ENCODE assay signal across 7 mouse cellular contexts in the genomic region with DNA sequence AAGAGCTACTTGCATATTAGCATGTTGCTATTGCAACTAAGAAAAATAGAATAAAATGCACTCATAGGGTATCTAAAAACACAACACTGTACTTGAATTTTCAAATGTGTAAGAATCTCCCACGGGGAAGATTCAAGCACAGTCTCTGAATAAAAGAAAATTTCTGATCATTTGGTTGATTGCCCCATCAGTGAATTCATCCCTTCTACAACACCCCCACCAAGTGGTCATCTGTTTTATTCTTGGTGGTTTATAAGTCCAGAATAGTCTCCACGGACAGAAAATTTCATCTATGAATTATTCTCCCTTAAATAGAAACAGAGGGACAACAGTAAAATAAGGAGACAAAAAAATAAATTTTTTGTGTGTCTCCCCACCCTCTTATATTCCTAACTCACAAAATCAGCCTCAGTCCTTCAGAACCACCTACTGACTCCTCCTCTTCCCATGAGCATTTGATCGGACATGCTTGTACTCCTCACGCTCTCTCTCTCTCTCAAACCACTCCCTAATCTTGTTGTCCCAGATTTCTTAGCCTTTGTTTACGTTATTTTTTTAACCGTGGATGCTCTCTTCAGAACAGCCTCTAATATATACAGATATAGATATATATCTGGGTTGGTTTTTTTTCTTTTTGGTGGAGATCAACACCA.
DNase-seq lines count a peak whose midpoint lies in the region; ATAC-seq lines count a peak whose summit lies in the region.

No protein-coding gene starts in this region.

- ATAC-seq in forebrain, embryonic 15.5 days (replicated peaks) = peak; percentile 35; the same call in 1 of the 2 replicates
- peak; percentile 65; the same call in 1 of the 2 replicates for ATAC-seq in midbrain, embryonic 13.5 days

- H3K9ac ChIP-seq in forebrain, embryonic 15.5 days (replicated peaks) = no peak overlapping the region
- no peak overlapping the region for H3K9ac ChIP-seq in midbrain, embryonic 13.5 days (replicated peaks)

- no peak overlapping the region for H3K4me3 ChIP-seq in forebrain, embryonic 15.5 days
- no peak overlapping the region for H3K4me3 ChIP-seq in midbrain, embryonic 13.5 days (replicated peaks)

- peak; percentile 28 to 43 for DNase-seq in left cerebral cortex, postnatal 25 days (ENCODE audit: low spot score in 2 of 2)
- DNase-seq in left cerebral cortex, adult 11 months (ENCODE audit: low spot score) = no peak
- DNase-seq in adipocyte (ENCODE audit: low spot score) = peak; percentile 49
- DNase-seq in thymus, postnatal 25 days = no peak
- no peak for DNase-seq in thymus, postnatal 10 days (ENCODE audit: low spot score in 2 of 2)

- H3K4me2 ChIP-seq in forebrain, embryonic 15.5 days (replicated peaks) = no peak overlapping the region
- no peak overlapping the region for H3K4me2 ChIP-seq in midbrain, embryonic 13.5 days (replicated peaks)

- no peaks in the 10 kb centered on the region for H3K36me3 ChIP-seq in forebrain, embryonic 15.5 days
- H3K36me3 ChIP-seq in midbrain, embryonic 13.5 days = no peaks in the 10 kb centered on the region

- H3K27me3 ChIP-seq in forebrain, embryonic 15.5 days = no peaks in the 10 kb centered on the region
- H3K27me3 ChIP-seq in midbrain, embryonic 13.5 days = no peaks in the 10 kb centered on the region

- intact Hi-C loops in left cerebral cortex, postnatal 25 days (cut with DNase I) = loop anchor here (1.0 kb wide), 2 partner anchors 219 to 886 kb away; a partner anchor contains a TSS

- no peaks in the 10 kb centered on the region for H3K4me1 ChIP-seq in forebrain, embryonic 15.5 days
- no peaks in the 10 kb centered on the region for H3K4me1 ChIP-seq in midbrain, embryonic 13.5 days (replicated peaks)

- H3K27ac ChIP-seq in forebrain, embryonic 15.5 days (replicated peaks) = no peak overlapping the region
- H3K27ac ChIP-seq in midbrain, embryonic 13.5 days = no peak overlapping the region

- H3K9me3 ChIP-seq in forebrain, embryonic 15.5 days = no peaks in the 10 kb centered on the region
- no peaks in the 10 kb centered on the region for H3K9me3 ChIP-seq in midbrain, embryonic 13.5 days

- 44% methylated on average over 6 of the region's 6 CpGs for WGBS in forebrain, embryonic 15.5 days
- 42% methylated on average over 6 of the region's 6 CpGs for WGBS in midbrain, embryonic 13.5 days

Comparison
In these comparisons a context has a peak if more than half of its experiments do, and no peak if none do; other contexts are left out.
1. DNase-seq: peak in left cerebral cortex, postnatal 25 days (2 of 2) and adipocyte (single experiment); none in left cerebral cortex, adult 11 months (single experiment), thymus, postnatal 25 days (single experiment) and thymus, postnatal 10 days (0 of 2).